Mouse (Mus musculus) embryonic facial prominence, embryonic 11.5 days (tissue): Measurements from ENCODE around the gene Inafm2. TPM values are rescaled to one million over a fixed set of nuclear protein-coding genes. Genes with fewer than 3 reads are reported as not detected.

Experiments
- ATAC-seq: fragments of 200-750 bp; cut with Nextera tagmentation; replicated peaks from 2 replicates; pipeline ENCODE4 v1.8.0; 2017; ENCODE audit warnings: low read depth; ENCODE audit not compliant: insufficient number of reproducible peaks, low FRiP score, low TSS enrichment
- DNase-seq: peaks from one replicate; pipeline ENCODE4 v3.0.0-alpha.2; 2015; ENCODE audit warnings: low spot score
- H3K27ac ChIP-seq: fragments of 300-500 bp; sonication (generic); replicated peaks from 2 replicates; pipeline ENCODE4 v1.5.1; 2014; ENCODE audit warnings: mild to moderate bottlenecking, low read depth, low read length, control low read depth
- H3K27me3 ChIP-seq: fragments of 300-500 bp; sonication (generic); 2 replicates; pipeline ENCODE4 v1.6.1; 2014; ENCODE audit warnings: mild to moderate bottlenecking, low read length, moderate library complexity, mixed read lengths; ENCODE audit not compliant: control insufficient read depth, insufficient read depth
- H3K36me3 ChIP-seq: fragments of 300-500 bp; sonication (generic); replicated peaks from 2 replicates; pipeline ENCODE4 v1.6.1; 2014; ENCODE audit warnings: low read depth, mild to moderate bottlenecking, low read length, moderate library complexity, mixed read lengths; ENCODE audit not compliant: control insufficient read depth, insufficient read depth
- H3K4me1 ChIP-seq: fragments of 300-500 bp; sonication (generic); 2 replicates; pipeline ENCODE4 v1.6.1; 2014; ENCODE audit warnings: low read length, mixed read lengths; ENCODE audit not compliant: control insufficient read depth, insufficient read depth
- H3K4me2 ChIP-seq: fragments of 300-500 bp; sonication (generic); 2 replicates; pipeline ENCODE4 v1.6.1; 2014; ENCODE audit warnings: low read depth, mild to moderate bottlenecking, control low read depth, low read length, moderate library complexity
- H3K4me3 ChIP-seq: fragments of 300-500 bp; sonication (generic); 2 replicates; pipeline ENCODE4 v1.5.1; 2014; ENCODE audit warnings: low read depth, low read length, control low read depth
- H3K9ac ChIP-seq: fragments of 300-500 bp; sonication (generic); replicated peaks from 2 replicates; pipeline ENCODE4 v1.6.1; 2014; ENCODE audit warnings: mild to moderate bottlenecking, control low read depth, low read length
- H3K9me3 ChIP-seq: fragments of 300-500 bp; sonication (generic); replicated peaks from 2 replicates; pipeline ENCODE4 v1.6.1; 2016; ENCODE audit warnings: mild to moderate bottlenecking, low read length, inconsistent platforms, mixed read lengths; ENCODE audit not compliant: control insufficient read depth
- WGBS: fragments of 180-500 bp; shearing (Covaris S2); extraction: QIAGEN DNeasy Blood & Tissue Kit; methylation state at CpG from one replicate; pipeline ENCODE4 v1.1.7; 2014; 5-methylcytosine and 5-hydroxymethylcytosine counted together
- polyA plus RNA-seq: library from polyadenylated mRNA; unstranded; fragments of >200 nt; fragmentation: Nextera tagmentation; extraction: Ambion mirVana; gene quantifications from 2 replicates; pipeline ENCODE4 v1.2.1, GENCODE M21; 2014

The Inafm2 gene
- polyA plus RNA-seq, 1 experiment from 2014 or later = 25.8 TPM

DNA sequence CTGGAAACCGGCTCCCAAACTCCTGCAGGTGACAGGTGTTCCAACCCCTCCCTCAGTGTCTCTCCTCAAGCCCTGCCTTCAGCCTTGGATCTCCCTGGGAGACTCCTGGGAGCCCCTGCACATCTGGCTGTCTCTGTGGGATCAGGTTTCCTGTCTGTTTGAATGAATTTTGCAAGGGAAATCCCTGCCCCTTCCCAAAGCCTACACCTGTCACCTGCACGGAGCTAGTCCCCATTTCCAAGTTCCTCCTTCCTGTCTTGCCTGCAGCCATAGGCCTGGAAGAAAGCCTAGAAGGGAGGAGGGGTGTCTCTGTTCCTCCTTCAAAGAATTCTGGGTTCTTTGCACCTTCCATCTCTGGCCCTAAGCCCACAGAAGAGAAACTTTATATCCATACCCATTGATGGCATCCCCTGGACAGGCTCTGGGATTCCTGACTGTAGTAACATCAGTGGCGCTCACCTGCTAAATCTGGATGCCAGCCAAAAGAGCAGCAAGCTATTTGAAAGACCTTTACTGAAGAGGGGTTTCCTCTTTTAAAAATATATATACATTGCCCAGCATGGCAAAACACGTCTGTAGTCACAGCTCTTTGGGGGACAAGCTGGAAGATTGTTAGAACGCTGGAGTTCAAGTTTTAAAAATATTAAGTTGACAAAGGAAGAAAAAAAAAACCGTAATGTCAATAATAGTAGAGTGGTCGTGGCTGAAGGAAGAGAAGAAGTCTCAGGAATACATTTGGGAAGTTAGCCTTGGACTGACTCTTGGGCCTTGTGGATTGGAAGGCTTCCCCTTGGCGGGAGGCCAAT, 15.5 kb upstream of the Inafm2 start:
- Histone ChIP-seq H3K36me3 (no peaks in the 10 kb centered on the region), H3K4me3 (no peak overlapping the region), H3K4me1 (0 out of 2 replicates have a peak, but pooled peaks cover 4% of the 10 kb centered on the region), H3K27me3 (no peaks in the 10 kb centered on the region), H3K4me2 (no peak overlapping the region), H3K27ac (no peak overlapping the region), H3K9ac (no peak overlapping the region), H3K9me3 (no peaks in the 10 kb centered on the region)
- 27% methylated on average over 8 of the region's 8 CpGs for WGBS
- DNase-seq (no peak), ATAC-seq (no peak)

DNA sequence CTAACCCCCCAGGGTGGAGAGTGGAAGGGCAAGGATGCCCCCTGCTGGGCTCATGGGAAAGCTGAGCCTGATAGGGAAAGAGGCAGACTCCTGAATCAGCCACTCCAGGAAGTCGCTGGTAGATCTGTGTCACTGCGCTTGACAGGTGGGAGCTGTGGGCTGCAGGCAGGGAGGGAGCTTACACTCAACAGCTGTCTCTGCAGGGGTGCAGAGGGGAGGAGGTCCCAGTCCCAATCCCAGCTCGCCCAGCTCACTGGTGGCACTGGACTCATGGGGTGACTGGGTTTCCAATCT, 15.0 kb upstream of the Inafm2 start:
- no peak overlapping the region for H3K27ac ChIP-seq
- H3K9ac ChIP-seq = no peak overlapping the region
- ATAC-seq (no peak), DNase-seq (peak; percentile 53)
- H3K27me3 ChIP-seq = no peaks in the 10 kb centered on the region
- H3K4me1 ChIP-seq = 0 out of 2 replicates have a peak, but pooled peaks cover 4% of the 10 kb centered on the region
- H3K4me2 ChIP-seq = no peak overlapping the region
- no peak overlapping the region for H3K4me3 ChIP-seq
- no peaks in the 10 kb centered on the region for H3K36me3 ChIP-seq
- no peaks in the 10 kb centered on the region for H3K9me3 ChIP-seq
- WGBS = 8% methylated on average over 3 of the region's 3 CpGs

DNA sequence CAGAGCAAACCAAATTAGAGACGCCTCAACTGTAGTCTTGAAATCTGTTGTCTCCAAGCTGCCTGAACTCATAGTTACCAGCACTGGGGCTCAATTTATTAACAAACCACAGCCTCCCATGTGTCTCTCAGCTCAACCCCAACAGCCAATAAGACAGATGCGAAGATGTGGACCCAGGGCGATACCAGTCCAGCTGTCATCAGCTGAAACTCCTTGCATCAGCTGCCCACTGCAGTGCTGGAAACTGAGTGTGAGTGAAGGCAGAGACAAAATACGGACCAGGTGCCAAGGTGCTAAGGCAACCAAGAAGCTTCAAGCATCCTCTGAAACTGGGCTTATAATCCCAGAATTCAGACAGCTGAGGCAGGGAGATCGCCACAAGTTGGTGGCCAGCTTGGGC, 13.6 kb upstream of the Inafm2 start:
- Histone ChIP-seq H3K9ac (no peak overlapping the region), H3K27ac (no peak overlapping the region), H3K4me1 (0 out of 2 replicates have a peak, but pooled peaks cover 4% of the 10 kb centered on the region), H3K36me3 (no peaks in the 10 kb centered on the region), H3K4me3 (no peak overlapping the region), H3K9me3 (no peaks in the 10 kb centered on the region), H3K27me3 (no peaks in the 10 kb centered on the region), H3K4me2 (no peak overlapping the region)
- DNase-seq (no peak), ATAC-seq (no peak)
- WGBS = 84% methylated on average over 5 of the region's 5 CpGs

DNA sequence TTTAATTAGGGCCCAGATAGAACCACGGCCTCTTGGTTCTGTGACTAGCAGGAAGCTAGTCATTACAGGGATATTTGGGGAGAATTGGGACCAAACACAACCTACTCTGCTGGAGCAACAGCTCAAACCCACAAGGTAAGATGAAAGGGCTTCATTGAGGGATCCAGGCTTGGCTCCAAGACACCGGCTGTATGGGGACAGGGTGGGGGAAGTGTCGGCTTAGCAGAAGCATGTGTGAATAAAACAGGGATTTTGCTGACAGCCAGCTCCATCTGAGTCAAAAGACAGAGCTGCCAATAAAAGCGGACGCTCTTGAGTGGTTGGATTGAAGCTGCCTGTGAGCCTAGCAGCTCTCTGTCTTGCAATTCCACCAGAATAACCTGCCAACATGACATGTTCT, 12.2 kb upstream of the Inafm2 start:
- DNase-seq = no peak
- 72% methylated on average over 5 of the region's 5 CpGs for WGBS
- Histone ChIP-seq H3K36me3 (no peaks in the 10 kb centered on the region), H3K4me3 (no peak overlapping the region), H3K9ac (no peak overlapping the region), H3K27me3 (no peaks in the 10 kb centered on the region), H3K4me1 (0 out of 2 replicates have a peak, but pooled peaks cover 4% of the 10 kb centered on the region), H3K4me2 (no peak overlapping the region), H3K9me3 (no peaks in the 10 kb centered on the region), H3K27ac (no peak overlapping the region)
- ATAC-seq = no peak

DNA sequence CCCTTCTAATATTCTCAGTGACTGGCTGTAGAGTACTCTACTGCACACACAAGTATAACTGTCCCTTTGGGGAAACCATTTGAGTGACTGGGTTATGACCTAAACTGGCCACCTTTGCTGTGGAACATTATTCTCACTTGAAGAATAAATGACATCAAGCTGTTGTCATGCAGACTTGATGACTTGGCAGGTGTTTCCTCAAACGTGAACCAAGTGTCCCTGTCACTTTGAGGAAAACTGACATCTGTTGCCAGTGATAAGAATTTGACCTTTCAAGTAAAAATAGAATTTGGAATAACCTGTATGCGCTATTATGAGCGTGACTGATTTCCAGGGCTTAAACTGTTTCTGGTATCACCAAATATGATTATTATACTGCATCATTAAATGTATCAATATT, 5.2 kb upstream of the Inafm2 start:
- ATAC-seq (no peak), DNase-seq (no peak)
- Histone ChIP-seq H3K9me3 (no peaks in the 10 kb centered on the region), H3K27me3 (peaks cover 7% of the 10 kb centered on the region), H3K9ac (no peak overlapping the region), H3K4me1 (peaks cover 4% of the 10 kb centered on the region), H3K27ac (no peak overlapping the region), H3K4me3 (no peak overlapping the region), H3K36me3 (no peaks in the 10 kb centered on the region), H3K4me2 (no peak overlapping the region)
- WGBS = 63% methylated on average over 3 of the region's 3 CpGs

DNA sequence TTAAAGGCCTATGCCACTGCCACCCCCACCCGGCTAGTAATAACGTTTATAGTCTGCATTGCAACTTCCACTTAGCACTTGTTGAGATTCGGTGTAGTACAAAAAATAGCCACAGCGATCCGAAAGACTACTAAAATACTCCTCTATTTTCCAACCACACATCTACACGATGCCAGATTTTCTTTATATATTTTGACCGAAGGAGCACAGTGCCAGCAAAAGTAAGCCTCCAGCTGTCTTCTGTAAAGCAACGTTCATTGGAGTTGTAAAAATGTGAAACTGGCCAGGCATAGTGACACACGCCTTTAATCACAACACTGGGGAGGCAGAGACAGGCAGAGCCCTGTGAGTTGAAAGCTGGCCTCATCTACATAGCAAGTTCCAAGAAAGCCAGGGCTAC, 4.4 kb upstream of the Inafm2 start:
- Histone ChIP-seq H3K9ac (no peak overlapping the region), H3K4me3 (no peak overlapping the region), H3K4me1 (peaks cover 4% of the 10 kb centered on the region), H3K36me3 (no peaks in the 10 kb centered on the region), H3K9me3 (no peaks in the 10 kb centered on the region), H3K27me3 (peaks cover 7% of the 10 kb centered on the region), H3K27ac (no peak overlapping the region), H3K4me2 (no peak overlapping the region)
- 74% methylated on average over 9 of the region's 9 CpGs for whole genome bisulfite sequencing
- no peak for ATAC-seq
- no peak for DNase-seq

DNA sequence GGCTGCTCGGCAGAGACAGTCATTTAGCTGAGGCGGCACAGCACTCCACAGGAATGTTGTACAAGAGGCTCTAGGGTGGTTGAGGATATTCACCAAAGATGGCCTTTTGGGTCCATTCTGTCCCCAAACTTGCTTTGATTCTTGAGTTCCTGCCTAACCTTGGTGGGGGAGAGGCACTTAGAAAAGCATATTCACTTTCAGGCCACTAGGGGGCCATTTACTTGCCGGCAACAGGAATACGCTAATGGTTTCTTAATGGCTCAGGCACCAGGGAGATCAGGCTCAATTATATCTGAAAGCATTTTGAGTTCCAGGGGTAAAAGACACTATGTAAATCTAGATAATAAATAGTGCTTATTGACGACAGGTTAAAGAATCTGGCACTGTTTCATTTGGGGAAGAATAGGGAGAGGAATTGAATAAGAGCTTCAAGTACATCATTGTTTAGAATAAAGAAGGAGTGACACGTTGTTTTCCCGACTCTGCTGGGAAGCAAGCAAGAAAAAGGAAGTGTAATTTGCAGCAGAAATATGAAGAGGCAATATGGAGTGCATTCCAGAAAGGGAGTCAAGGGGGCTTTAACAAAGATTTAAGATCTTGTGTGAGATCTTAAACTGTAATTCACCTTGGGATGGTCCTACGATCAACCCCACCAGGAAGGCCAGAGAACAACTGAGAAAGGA, 2.2 kb upstream of the Inafm2 start:
- DNase-seq (peak; percentile 78), ATAC-seq (no peak)
- H3K27me3 ChIP-seq = peaks cover 7% of the 10 kb centered on the region
- H3K9ac ChIP-seq = no peak overlapping the region
- H3K4me3 ChIP-seq = no peak overlapping the region
- H3K4me2 ChIP-seq = no peak overlapping the region
- peaks cover 4% of the 10 kb centered on the region for H3K4me1 ChIP-seq
- no peaks in the 10 kb centered on the region for H3K36me3 ChIP-seq
- no peaks in the 10 kb centered on the region for H3K9me3 ChIP-seq
- 27% methylated on average over 8 of the region's 8 CpGs for WGBS
- H3K27ac ChIP-seq = no peak overlapping the region

DNA sequence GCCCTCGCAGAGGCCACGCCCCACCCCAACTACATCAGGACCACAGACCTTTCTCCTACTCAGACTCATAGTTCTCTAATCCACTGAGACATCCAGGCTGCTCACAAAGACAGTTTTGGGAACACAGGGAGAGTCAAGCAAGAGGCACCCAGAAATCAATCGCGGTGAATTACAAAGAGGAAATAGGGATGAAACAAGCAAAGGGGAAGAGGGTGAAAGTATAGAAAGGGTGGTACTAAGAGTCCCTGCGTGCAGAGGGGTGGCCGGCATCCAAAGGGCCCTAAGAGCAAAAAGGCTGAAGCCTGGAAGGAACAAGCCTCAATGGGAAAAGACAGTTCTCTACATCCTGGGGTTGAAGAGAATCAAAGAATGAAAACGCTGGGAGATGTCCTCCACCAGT, 937 bp upstream of the Inafm2 start:
- DNase-seq = no peak
- Histone ChIP-seq H3K4me3 (no peak overlapping the region; the same call in 1 of the 2 replicates), H3K4me2 (no peak overlapping the region), H3K27me3 (peaks cover 7% of the 10 kb centered on the region), H3K9me3 (no peaks in the 10 kb centered on the region), H3K4me1 (peaks cover 4% of the 10 kb centered on the region), H3K36me3 (no peaks in the 10 kb centered on the region), H3K9ac (no peak overlapping the region), H3K27ac (no peak overlapping the region)
- WGBS = 9% methylated on average over 7 of the region's 7 CpGs
- no peak for ATAC-seq
